Mouse (Mus musculus) regulatory T cell (primary cell): ENCODE results near the gene Gm6482.
"Not testable (repeated sequence)": the region's sequence is repeated elsewhere in the genome, so short reads cannot be mapped to it uniquely, and the experiment has no call there.

Experiments used
- in situ Hi-C: fragments of 300-600 bp; cut with MboI, MseI; formaldehyde crosslinking; loops from one replicate; pipeline ENCODE4 v1.15.1; 2025; ENCODE audit warnings: high pct_unique_total_duplicates

Gm6482 gene

GRCm38 (mm10) chr14:41408181-41408580 is at the start of gene Gm6482:
TSS of gene Gm6482 (minus strand) at chr14:41408281.
- in situ Hi-C loops: not testable (repeated sequence)

DNA sequence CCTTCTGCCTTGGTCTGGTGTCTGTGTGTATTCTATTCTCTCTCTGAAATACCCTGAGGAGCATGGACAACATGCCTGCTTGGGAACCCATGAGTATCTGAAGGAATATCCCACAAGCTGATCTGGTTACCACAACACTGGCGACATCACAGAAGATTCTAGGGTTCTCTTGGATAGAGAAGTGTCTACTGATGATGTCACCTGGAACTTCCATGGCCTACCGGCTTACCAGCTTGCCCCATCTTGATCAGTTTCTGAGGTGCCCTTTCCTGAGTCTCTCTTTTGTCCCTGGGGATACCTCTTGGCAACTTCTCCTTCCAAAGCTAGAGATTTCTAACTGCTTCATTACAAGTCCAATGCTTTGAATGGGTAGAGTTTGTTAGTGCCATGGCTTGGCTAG is 45.3 kb upstream of the Gm6482 start, which contains the start of gene Gm7954:
TSS of gene Gm7954 (minus strand) at position 101 of the 400 bp plus-strand sequence.
- in situ Hi-C loops: not testable (repeated sequence)

- in situ Hi-C loops: loop anchor here (5.0 to 25.0 kb wide), 2 partner anchors 292 to 1562 kb away; partner anchors contain the start of gene Gm8082
These were observed 17.5 kb upstream of the Gm6482 start for GRCm38 (mm10) chr14:41425393-41426075.

DNA sequence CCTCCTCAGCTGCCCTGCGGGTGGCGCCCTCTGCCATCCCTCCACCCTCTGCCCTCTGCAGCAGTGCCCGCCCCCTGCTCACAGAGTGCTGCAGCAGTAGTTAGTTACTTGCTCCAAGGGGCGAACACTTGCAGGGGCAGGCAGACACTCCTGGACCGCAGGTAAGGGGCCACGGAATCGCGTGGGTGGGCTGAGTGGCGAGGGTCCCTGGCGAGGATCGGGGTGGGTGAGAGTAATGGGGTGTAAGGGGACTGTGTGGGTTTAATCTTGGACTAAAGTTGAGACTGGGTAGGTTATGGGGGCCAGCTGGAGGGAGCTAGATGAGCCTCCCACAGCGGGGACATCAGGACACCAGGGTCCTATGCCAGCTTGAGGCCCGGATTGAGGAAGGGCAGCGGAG is 16.6 kb upstream of the Gm6482 start:
- in situ Hi-C loops: loop anchor here (5.0 to 25.0 kb wide), 2 partner anchors 293 to 1563 kb away; partner anchors contain the start of gene Gm8082

GRCm38 (mm10) chr14:41386279-41386678 is 21.8 kb downstream of the Gm6482 start, which contains the start of gene Gm7945:
TSS of gene Gm7945 (minus strand) at chr14:41386379.
- in situ Hi-C loops: not testable (repeated sequence)
